Mouse (Mus musculus) C2C12 (cell line): Measurements from ENCODE around the gene Rnf225.

ENCODE experiments used
- CTCF ChIP-seq: IDR thresholded peaks from one replicate; pipeline ENCODE4 v1.5.1; 2011; ENCODE audit not compliant: control insufficient read depth, insufficient read depth, insufficient read length
- MYOD1 ChIP-seq: IDR thresholded peaks from one replicate; pipeline ENCODE4 v1.6.1; 2011; ENCODE audit warnings: low read depth; ENCODE audit not compliant: control insufficient read depth, insufficient read length

DNA sequence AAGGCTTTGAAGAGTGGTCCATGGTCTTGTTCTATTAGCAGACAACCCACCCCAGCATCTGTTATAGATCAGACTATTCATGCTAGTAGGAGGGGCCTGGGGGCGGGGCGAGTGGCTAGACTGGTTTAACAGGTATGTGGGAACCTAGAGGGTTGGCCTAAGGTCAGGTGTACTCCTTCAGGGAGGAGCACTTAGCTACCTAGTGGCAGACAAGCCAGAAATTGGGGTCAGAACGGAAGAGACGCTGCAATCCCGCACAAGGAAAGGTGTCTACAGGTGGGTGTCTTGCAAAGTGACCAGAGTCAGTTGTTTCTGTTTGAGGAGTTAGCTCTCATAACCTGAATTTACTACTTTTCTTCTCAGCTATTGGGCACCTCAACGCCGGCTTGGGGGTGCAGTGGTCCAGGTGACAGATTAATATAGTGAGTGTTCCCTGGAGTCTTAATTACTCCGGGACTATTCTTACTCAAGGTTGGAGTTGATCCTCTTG lies at the start of gene Rnf225:
- TF ChIP-seq CTCF (no peak), MYOD1 (no peak)
